Mouse (Mus musculus): Measurements from ENCODE around the gene Slc25a25. TPM values are rescaled to one million over a fixed set of nuclear protein-coding genes. Genes with fewer than 3 reads are reported as not detected.

The Slc25a25 gene
- polyA plus RNA-seq, 1 experiment from 2014 or later = 12.2 TPM

- Histone ChIP-seq H3K4me2 (ENCODE audit: low read depth, low read length) (no peak overlapping the region), H3K27ac (ENCODE audit: low read length) (peak overlapping the region; percentile 4; the same call in 1 of the 2 replicates), H3K27me3 (ENCODE audit: control insufficient read depth, insufficient read depth, low read length) (no peaks in the 10 kb centered on the region), H3K9ac (ENCODE audit: low read length) (no peak overlapping the region), H3K4me3 (ENCODE audit: low read length) (no peak overlapping the region), H3K4me1 (ENCODE audit: control insufficient read depth, insufficient read depth, low read length) (peaks cover 13% of the 10 kb centered on the region), H3K36me3 (ENCODE audit: control insufficient read depth, insufficient read depth) (no peaks in the 10 kb centered on the region), H3K9me3 (replicated peaks; ENCODE audit: control insufficient read depth, low read length) (no peaks in the 10 kb centered on the region)
- ATAC-seq (replicated peaks; ENCODE audit: extremely low read depth, insufficient read depth, low FRiP score) = 0 out of 2 replicates have a peak, but pooled peaks have one; percentile 31
- 54% methylated on average over 2 of the region's 2 CpGs for WGBS
Observed at GRCm38 (mm10) chr2:32440164-32440563, 11.1 kb downstream of the Slc25a25 start.

GRCm38 (mm10) chr2:32439177-32439576, 12.1 kb downstream of the Slc25a25 start:
- Histone ChIP-seq H3K9me3 (replicated peaks; ENCODE audit: control insufficient read depth, low read length) (no peaks in the 10 kb centered on the region), H3K4me1 (ENCODE audit: control insufficient read depth, insufficient read depth, low read length) (peaks cover 13% of the 10 kb centered on the region), H3K36me3 (ENCODE audit: control insufficient read depth, insufficient read depth) (no peaks in the 10 kb centered on the region), H3K4me3 (ENCODE audit: low read length) (no peak overlapping the region), H3K27ac (ENCODE audit: low read length) (no peak overlapping the region), H3K4me2 (ENCODE audit: low read depth, low read length) (no peak overlapping the region), H3K27me3 (ENCODE audit: control insufficient read depth, insufficient read depth, low read length) (no peaks in the 10 kb centered on the region), H3K9ac (ENCODE audit: low read length) (no peak overlapping the region)
- 73% methylated on average over 6 of the region's 6 CpGs for WGBS
- ATAC-seq (replicated peaks; ENCODE audit: extremely low read depth, insufficient read depth, low FRiP score) = no peak

GRCm38 (mm10) chr2:32438733-32439132, 12.5 kb downstream of the Slc25a25 start:
- no peak for ATAC-seq (replicated peaks; ENCODE audit: extremely low read depth, insufficient read depth, low FRiP score)
- H3K9me3 ChIP-seq (replicated peaks; ENCODE audit: control insufficient read depth, low read length) = no peaks in the 10 kb centered on the region
- H3K9ac ChIP-seq (ENCODE audit: low read length) = no peak overlapping the region
- no peak overlapping the region for H3K4me3 ChIP-seq (ENCODE audit: low read length)
- H3K4me1 ChIP-seq (ENCODE audit: control insufficient read depth, insufficient read depth, low read length) = peaks cover 13% of the 10 kb centered on the region
- no peaks in the 10 kb centered on the region for H3K27me3 ChIP-seq (ENCODE audit: control insufficient read depth, insufficient read depth, low read length)
- 86% methylated on average over 3 of the region's 3 CpGs for WGBS
- no peak overlapping the region for H3K27ac ChIP-seq (ENCODE audit: low read length)
- no peaks in the 10 kb centered on the region for H3K36me3 ChIP-seq (ENCODE audit: control insufficient read depth, insufficient read depth)
- no peak overlapping the region for H3K4me2 ChIP-seq (ENCODE audit: low read depth, low read length)

- WGBS = 73% methylated on average over 2 of the region's 2 CpGs
- H3K9ac ChIP-seq (ENCODE audit: low read length) = no peak overlapping the region
- no peak overlapping the region for H3K4me2 ChIP-seq (ENCODE audit: low read depth, low read length)
- no peaks in the 10 kb centered on the region for H3K27me3 ChIP-seq (ENCODE audit: control insufficient read depth, insufficient read depth, low read length)
- no peak for ATAC-seq (replicated peaks; ENCODE audit: extremely low read depth, insufficient read depth, low FRiP score)
- no peaks in the 10 kb centered on the region for H3K9me3 ChIP-seq (replicated peaks; ENCODE audit: control insufficient read depth, low read length)
- no peak overlapping the region for H3K4me3 ChIP-seq (ENCODE audit: low read length)
- peak overlapping the region; percentile 82 for H3K27ac ChIP-seq (ENCODE audit: low read length)
- peaks cover 13% of the 10 kb centered on the region for H3K4me1 ChIP-seq (ENCODE audit: control insufficient read depth, insufficient read depth, low read length)
- no peaks in the 10 kb centered on the region for H3K36me3 ChIP-seq (ENCODE audit: control insufficient read depth, insufficient read depth)
Observed at GRCm38 (mm10) chr2:32437612-32438166, 13.6 kb downstream of the Slc25a25 start.

- H3K27ac ChIP-seq (ENCODE audit: low read length) = peak overlapping the region; percentile 82
- H3K4me1 ChIP-seq (ENCODE audit: control insufficient read depth, insufficient read depth, low read length) = peaks cover 13% of the 10 kb centered on the region
- H3K9me3 ChIP-seq (replicated peaks; ENCODE audit: control insufficient read depth, low read length) = no peaks in the 10 kb centered on the region
- H3K9ac ChIP-seq (ENCODE audit: low read length) = no peak overlapping the region
- H3K4me2 ChIP-seq (ENCODE audit: low read depth, low read length) = no peak overlapping the region
- H3K27me3 ChIP-seq (ENCODE audit: control insufficient read depth, insufficient read depth, low read length) = no peaks in the 10 kb centered on the region
- H3K4me3 ChIP-seq (ENCODE audit: low read length) = no peak overlapping the region
- WGBS = 55% methylated on average over 3 of the region's 3 CpGs
- peak; percentile 81 for ATAC-seq (replicated peaks; ENCODE audit: extremely low read depth, insufficient read depth, low FRiP score)
- no peaks in the 10 kb centered on the region for H3K36me3 ChIP-seq (ENCODE audit: control insufficient read depth, insufficient read depth)
Observed at GRCm38 (mm10) chr2:32436686-32437372, 14.4 kb downstream of the Slc25a25 start.

GRCm38 (mm10) chr2:32430701-32431676, 20.3 kb downstream of the Slc25a25 start:
- WGBS = 10% methylated on average over 18 of the region's 18 CpGs
- H3K4me3 ChIP-seq (ENCODE audit: low read length) = peak overlapping the region; percentile 49
- H3K9me3 ChIP-seq (replicated peaks; ENCODE audit: control insufficient read depth, low read length) = no peaks in the 10 kb centered on the region
- ATAC-seq (replicated peaks; ENCODE audit: extremely low read depth, insufficient read depth, low FRiP score) = peak; percentile 87
- H3K9ac ChIP-seq (ENCODE audit: low read length) = peak overlapping the region; percentile 65
- H3K36me3 ChIP-seq (ENCODE audit: control insufficient read depth, insufficient read depth) = no peaks in the 10 kb centered on the region
- H3K27me3 ChIP-seq (ENCODE audit: control insufficient read depth, insufficient read depth, low read length) = no peaks in the 10 kb centered on the region
- H3K4me2 ChIP-seq (ENCODE audit: low read depth, low read length) = peak overlapping the region; percentile 70
- H3K4me1 ChIP-seq (ENCODE audit: control insufficient read depth, insufficient read depth, low read length) = peaks cover 21% of the 10 kb centered on the region
- H3K27ac ChIP-seq (ENCODE audit: low read length) = peak overlapping the region; percentile 64

GRCm38 (mm10) chr2:32429215-32429891, 21.9 kb downstream of the Slc25a25 start:
- no peak overlapping the region for H3K4me2 ChIP-seq (ENCODE audit: low read depth, low read length)
- no peaks in the 10 kb centered on the region for H3K27me3 ChIP-seq (ENCODE audit: control insufficient read depth, insufficient read depth, low read length)
- peak overlapping the region; percentile 49 for H3K27ac ChIP-seq (ENCODE audit: low read length)
- ATAC-seq (replicated peaks; ENCODE audit: extremely low read depth, insufficient read depth, low FRiP score) = no peak
- H3K9ac ChIP-seq (ENCODE audit: low read length) = no peak overlapping the region
- H3K9me3 ChIP-seq (replicated peaks; ENCODE audit: control insufficient read depth, low read length) = no peaks in the 10 kb centered on the region
- no peak overlapping the region for H3K4me3 ChIP-seq (ENCODE audit: low read length)
- 71% methylated on average over 4 of the region's 4 CpGs for WGBS
- peaks cover 28% of the 10 kb centered on the region for H3K4me1 ChIP-seq (ENCODE audit: control insufficient read depth, insufficient read depth, low read length)
- H3K36me3 ChIP-seq (ENCODE audit: control insufficient read depth, insufficient read depth) = no peaks in the 10 kb centered on the region

- no peak overlapping the region for H3K4me3 ChIP-seq (ENCODE audit: low read length)
- no peak for ATAC-seq (replicated peaks; ENCODE audit: extremely low read depth, insufficient read depth, low FRiP score)
- no peaks in the 10 kb centered on the region for H3K27me3 ChIP-seq (ENCODE audit: control insufficient read depth, insufficient read depth, low read length)
- H3K9ac ChIP-seq (ENCODE audit: low read length) = no peak overlapping the region
- WGBS = 57% methylated on average over 8 of the region's 8 CpGs
- H3K36me3 ChIP-seq (ENCODE audit: control insufficient read depth, insufficient read depth) = no peaks in the 10 kb centered on the region
- H3K4me1 ChIP-seq (ENCODE audit: control insufficient read depth, insufficient read depth, low read length) = peaks cover 36% of the 10 kb centered on the region
- H3K27ac ChIP-seq (ENCODE audit: low read length) = peak overlapping the region; percentile 49
- H3K4me2 ChIP-seq (ENCODE audit: low read depth, low read length) = peak overlapping the region; percentile 10; the same call in 1 of the 2 replicates
- no peaks in the 10 kb centered on the region for H3K9me3 ChIP-seq (replicated peaks; ENCODE audit: control insufficient read depth, low read length)
Observed at GRCm38 (mm10) chr2:32428262-32428722, 23.0 kb downstream of the Slc25a25 start.
